Mouse (Mus musculus) gastrocnemius, postnatal 10 days (tissue): ENCODE measurements around the gene Sh2d5. TPM values are rescaled to one million over a fixed set of nuclear protein-coding genes. Genes with fewer than 3 reads are reported as not detected.

ENCODE experiments used
- total RNA-seq, 2 experiments: library from RNA; stranded (reverse); gene quantifications; 2 replicates each; pipeline ENCODE4 v1.2.3; 2021

Sh2d5 gene
- total RNA-seq, 2 experiments from 2014 or later, result 0.09 to 0.11 TPM

Other genes with a start within 250 kb of the Sh2d5 start
- gene Hp1bp3, start 34.1 kb upstream of the Sh2d5 start, total RNA-seq, result 10 to 100 TPM; 65.5 to 73.8 TPM
- gene Kif17, start within 50 bp of the Sh2d5 start, total RNA-seq, result under 1 TPM in 1 of 2 experiments, not detected in 1; 0.14 TPM
- gene Ddost, start 54.3 kb downstream of the Sh2d5 start, total RNA-seq, result 10 to 100 TPM; 74.4 to 82.9 TPM
- gene Pink1, start 75.9 kb downstream of the Sh2d5 start, total RNA-seq, result 100 to 1,000 TPM; 228 to 240 TPM
- gene Cda, start 117.6 kb downstream of the Sh2d5 start, total RNA-seq, result 1 to 10 TPM; 2.5 to 2.8 TPM
- under 1 TPM in 1 of 2 experiments, not detected in 1; 0.11 TPM for gene Fam43b, start 146.1 kb downstream of the Sh2d5 start, total RNA-seq
- gene Mul1, start 184.3 kb downstream of the Sh2d5 start, total RNA-seq, result 10 to 100 TPM; 32.3 to 35.7 TPM
- 1 to 10 TPM; 5.9 to 7.2 TPM for gene Camk2n1, start 203.9 kb downstream of the Sh2d5 start, total RNA-seq